Mouse (Mus musculus) embryonic fibroblast, embryonic 13.5 days (primary cell): Measurements from ENCODE around the gene Gpank1.

Experiments used
- CTCF ChIP-seq: IDR thresholded peaks from 2 replicates; pipeline ENCODE4 v1.5.1; 2011; ENCODE audit warnings: mild to moderate bottlenecking, control low read depth, low read length, moderate library complexity, borderline replicate concordance; ENCODE audit not compliant: insufficient read depth
- POLR2A ChIP-seq: IDR thresholded peaks from 2 replicates; pipeline ENCODE4 v1.6.1; 2011; ENCODE audit warnings: low read depth, mild to moderate bottlenecking, control low read depth, low read length, moderate library complexity

GRCm38 (mm10) chr17:35074097-35074496, 47.2 kb upstream of the Gpank1 start:
- TF ChIP-seq CTCF (no peak), POLR2A (no peak)
